Mouse (Mus musculus): ENCODE results near the gene Tdp1.

Tdp1 gene

DNA sequence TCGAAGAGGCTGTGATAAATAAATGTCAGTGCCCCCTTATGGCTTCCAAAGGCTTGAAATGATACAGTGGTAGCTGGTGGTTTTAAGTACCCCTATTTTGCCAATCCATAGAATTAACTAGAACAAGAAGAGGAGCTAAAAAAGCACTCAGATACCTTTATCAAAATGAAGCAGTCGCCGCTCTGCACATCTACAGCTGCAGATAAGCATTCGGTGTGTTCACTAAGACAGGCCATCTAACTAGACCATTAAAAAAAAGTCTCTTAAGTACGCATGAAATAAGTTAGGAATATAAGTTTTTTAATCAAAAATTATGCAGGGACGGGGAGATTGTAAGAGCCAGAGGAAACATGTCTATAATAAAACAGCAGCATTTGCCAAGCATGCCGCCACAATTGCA is 76.4 kb downstream of the Tdp1 start:
- TF ChIP-seq GATA4 (IDR thresholded peaks at IDR 0.05; ENCODE audit: insufficient replicate concordance, low read length), result no peak

- no peak for TF ChIP-seq GATA4 (IDR thresholded peaks at IDR 0.05; ENCODE audit: insufficient replicate concordance, low read length)
These were observed 80.2 kb downstream of the Tdp1 start, which contains the start of gene Kcnk13 for GRCm38 (mm10) chr12:99964301-99965202. Gene Kcnk13, plus strand, starts transcription at chr12:99964499.

GRCm38 (mm10) chr12:99965203-99966115 is 81.1 kb downstream of the Tdp1 start:
- no peak for TF ChIP-seq GATA4 (IDR thresholded peaks at IDR 0.05; ENCODE audit: insufficient replicate concordance, low read length)

DNA sequence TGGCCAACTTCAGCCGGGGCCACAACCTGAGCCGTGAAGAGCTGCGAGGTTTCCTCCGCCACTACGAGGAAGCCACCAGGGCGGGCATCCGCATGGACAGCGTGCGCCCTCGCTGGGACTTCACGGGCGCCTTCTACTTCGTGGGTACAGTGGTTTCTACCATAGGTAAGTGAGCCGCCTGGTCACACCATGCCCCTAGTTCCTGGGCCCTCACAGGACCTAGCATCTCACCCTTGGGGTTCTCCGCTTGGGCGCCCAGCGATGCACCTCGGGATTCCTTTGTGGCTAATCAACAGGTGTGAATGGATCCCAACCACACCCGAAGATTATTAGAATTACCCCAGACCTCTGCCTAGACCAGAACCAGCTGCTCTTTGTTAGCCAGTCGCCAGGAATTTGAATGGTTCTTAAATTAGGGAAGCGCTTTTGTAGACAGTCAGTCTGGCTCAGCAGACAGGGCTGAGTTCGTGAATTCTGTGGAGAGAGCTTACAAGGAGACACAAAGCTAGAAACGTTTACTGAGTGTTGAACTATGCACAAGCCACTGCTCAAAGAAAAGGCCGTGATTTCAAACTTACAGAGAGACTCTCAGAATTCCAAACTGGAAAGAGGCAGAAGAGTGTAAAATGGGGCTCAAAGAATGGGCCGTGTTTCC is 81.9 kb downstream of the Tdp1 start:
- TF ChIP-seq GATA4 (IDR thresholded peaks at IDR 0.05; ENCODE audit: insufficient replicate concordance, low read length), result no peak

GRCm38 (mm10) chr12:99966881-99967363 is 82.6 kb downstream of the Tdp1 start:
- no peak for TF ChIP-seq GATA4 (IDR thresholded peaks at IDR 0.05; ENCODE audit: insufficient replicate concordance, low read length)

GRCm38 (mm10) chr12:99969906-99970305 is 85.6 kb downstream of the Tdp1 start:
- no peak for TF ChIP-seq GATA4 (IDR thresholded peaks at IDR 0.05; ENCODE audit: insufficient replicate concordance, low read length)

GRCm38 (mm10) chr12:99972825-99973224 is 88.5 kb downstream of the Tdp1 start:
- no peak for TF ChIP-seq GATA4 (IDR thresholded peaks at IDR 0.05; ENCODE audit: insufficient replicate concordance, low read length)

DNA sequence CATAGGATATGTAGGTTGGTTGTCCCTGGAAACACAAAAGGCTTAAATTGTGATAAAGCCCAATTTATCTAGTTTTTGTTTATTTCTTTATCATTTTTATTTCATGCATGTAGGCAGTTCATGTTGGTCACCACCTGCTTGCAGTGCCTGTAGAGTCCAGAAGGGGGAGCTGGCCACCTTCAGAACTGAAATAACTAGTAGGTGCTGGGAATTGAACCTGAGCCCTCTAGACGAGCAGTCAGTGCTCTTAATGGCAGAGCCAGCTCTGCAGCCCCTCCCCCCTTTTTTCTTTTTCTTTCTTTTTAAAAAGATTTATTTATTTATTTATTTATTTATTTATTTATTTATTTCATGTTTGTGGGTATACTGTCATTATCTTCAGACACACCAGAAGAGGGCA is 89.3 kb downstream of the Tdp1 start:
- no peak for TF ChIP-seq GATA4 (IDR thresholded peaks at IDR 0.05; ENCODE audit: insufficient replicate concordance, low read length)

DNA sequence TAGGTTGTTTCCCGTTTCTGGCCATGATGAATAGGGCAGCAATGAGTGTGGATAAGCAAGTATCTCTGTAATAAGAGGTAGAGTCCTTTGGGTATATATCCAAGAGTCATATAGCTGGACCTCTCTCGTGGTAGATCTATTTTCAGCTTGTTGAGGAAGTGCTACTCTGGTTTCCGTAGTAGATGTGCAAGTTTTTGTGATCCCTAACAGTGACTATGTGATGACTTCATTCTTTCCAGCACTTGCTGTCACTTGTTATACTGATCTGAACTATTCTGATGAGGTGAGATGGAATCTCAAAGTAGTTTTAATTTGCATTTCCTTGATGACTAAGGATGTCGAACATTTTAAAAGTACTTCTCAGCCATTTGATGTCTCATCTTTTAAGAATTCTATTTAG is 95.2 kb downstream of the Tdp1 start:
- no peak for TF ChIP-seq GATA4 (IDR thresholded peaks at IDR 0.05; ENCODE audit: insufficient replicate concordance, low read length)

GRCm38 (mm10) chr12:99986797-99987196 is 102.5 kb downstream of the Tdp1 start:
- TF ChIP-seq GATA4 (IDR thresholded peaks at IDR 0.05; ENCODE audit: insufficient replicate concordance, low read length), result no peak

- no peak for TF ChIP-seq GATA4 (IDR thresholded peaks at IDR 0.05; ENCODE audit: insufficient replicate concordance, low read length)
These were observed 103.8 kb downstream of the Tdp1 start for GRCm38 (mm10) chr12:99988144-99988543.

GRCm38 (mm10) chr12:99992362-99992862 is 108.1 kb downstream of the Tdp1 start:
- no peak for TF ChIP-seq GATA4 (IDR thresholded peaks at IDR 0.05; ENCODE audit: insufficient replicate concordance, low read length)

- TF ChIP-seq GATA4 (IDR thresholded peaks at IDR 0.05; ENCODE audit: insufficient replicate concordance, low read length), result no peak
These were observed 109.0 kb downstream of the Tdp1 start for GRCm38 (mm10) chr12:99993146-99993890.

DNA sequence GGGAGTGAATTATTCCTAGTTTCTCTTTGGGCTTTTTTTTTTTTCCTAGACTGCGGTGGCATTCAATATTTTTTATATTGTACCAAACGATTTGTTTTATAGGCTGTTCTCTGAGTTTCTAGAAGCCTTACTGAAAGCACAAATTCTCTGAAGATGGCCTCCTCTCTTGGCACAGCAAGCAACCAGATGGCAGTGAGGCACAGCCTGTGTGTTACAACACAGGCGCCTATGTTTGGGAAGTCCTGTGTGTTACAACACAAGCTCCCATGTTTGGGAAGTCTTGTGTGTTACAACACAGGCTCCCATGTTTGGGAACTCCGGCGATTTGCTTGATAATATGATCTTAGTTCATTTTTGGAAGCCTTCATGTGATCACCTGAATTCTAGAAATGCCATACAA is 111.6 kb downstream of the Tdp1 start:
- no peak for TF ChIP-seq GATA4 (IDR thresholded peaks at IDR 0.05; ENCODE audit: insufficient replicate concordance, low read length)

All from liver, adult (tissue).